In the genomic region with DNA sequence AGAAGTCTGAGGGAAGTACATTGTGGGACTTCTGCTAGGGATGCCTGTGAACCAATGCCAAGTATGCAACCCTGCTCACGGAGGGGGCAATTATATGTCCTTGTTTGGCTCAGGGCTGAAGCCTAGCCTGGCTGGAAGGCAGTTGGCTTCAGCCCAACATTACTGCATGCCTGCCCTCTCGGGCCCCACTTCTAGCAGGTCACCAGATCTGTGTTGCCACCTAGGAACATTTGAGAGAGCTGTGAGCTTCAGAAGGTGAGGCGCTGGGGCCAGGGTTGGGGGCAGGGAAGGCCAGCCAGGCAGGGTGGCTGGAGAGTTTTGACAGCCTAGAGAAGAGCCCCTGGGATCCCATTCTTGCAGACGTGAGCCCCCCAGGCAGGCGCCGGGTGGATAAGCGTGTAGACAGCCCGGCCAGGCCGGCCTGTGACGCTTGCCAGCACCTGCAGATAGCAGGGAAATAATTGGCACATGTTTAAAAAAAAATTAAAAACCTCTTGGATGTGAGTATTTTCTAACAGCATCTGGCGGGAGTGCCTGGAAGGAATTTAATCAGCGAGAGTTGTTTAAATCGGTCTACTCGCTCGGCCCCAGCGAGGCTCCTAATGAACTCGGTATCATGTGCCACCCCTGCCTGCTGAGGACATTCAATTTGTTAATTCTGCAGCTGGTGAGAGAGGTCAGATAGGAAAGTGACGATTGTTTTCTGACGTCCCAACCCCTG, we compare ENCODE assay signal across 9 mouse cellular contexts.
DNase-seq lines count a peak whose midpoint lies in the region; ATAC-seq lines count a peak whose summit lies in the region.
"Had no signal": no experiment of that assay in that cellular context is flagged by ENCODE, and none has a peak within 500 bp of the region (broad histone marks: within the 10 kb centered on the region; RNA-seq: fewer than 3 reads in every experiment).

No protein-coding gene starts in this region.

- no peaks in the 10 kb centered on the region; the same call in 1 of the 2 replicates for H3K27me3 ChIP-seq in forebrain, embryonic 16.5 days (replicated peaks; ENCODE audit: control insufficient read depth, insufficient read depth, low read length)
- no peaks in the 10 kb centered on the region for H3K27me3 ChIP-seq in hindbrain, embryonic 15.5 days
- no peaks in the 10 kb centered on the region for H3K27me3 ChIP-seq in liver, embryonic 13.5 days

- intact Hi-C loops in gastrocnemius, postnatal 36 days (cut with DNase I) = no loop called here

- peak; percentile 10 for DNase-seq in kidney, adult 11 months
- no peak for DNase-seq in kidney, adult 18-20 months
- DNase-seq in liver, embryonic 13.5 days = no peak
- peak; percentile 34 for DNase-seq in ovary, postnatal 36 days (ENCODE audit: low spot score)
- no peak for DNase-seq in gastrocnemius, postnatal 36 days
- DNase-seq in frontal cortex, postnatal 25 days (ENCODE audit: low spot score in 2 of 2) = no peak

- peak overlapping the region; percentile 22 for H3K4me3 ChIP-seq in forebrain, embryonic 16.5 days (replicated peaks; ENCODE audit: low read length)
- no peak overlapping the region for H3K4me3 ChIP-seq in hindbrain, embryonic 15.5 days
- no peak overlapping the region for H3K4me3 ChIP-seq in liver, embryonic 13.5 days (replicated peaks)

- WGBS in forebrain, embryonic 16.5 days = under 1% methylated on average over 19 of the region's 19 CpGs
- 5% methylated on average over 19 of the region's 19 CpGs for WGBS in hindbrain, embryonic 15.5 days
- WGBS in liver, embryonic 13.5 days (ENCODE audit: insufficient replicate concordance) = 25% methylated on average over 19 of the region's 19 CpGs

- H3K4me2 ChIP-seq in forebrain, embryonic 16.5 days (ENCODE audit: low read length) = peak overlapping the region; percentile 47
- peak overlapping the region; percentile 54 for H3K4me2 ChIP-seq in hindbrain, embryonic 15.5 days
- 0 out of 2 replicates have a peak overlapping the region, but pooled peaks have one; percentile 10 for H3K4me2 ChIP-seq in liver, embryonic 13.5 days

- no peak overlapping the region for H3K27ac ChIP-seq in forebrain, embryonic 16.5 days (ENCODE audit: low read length)
- H3K27ac ChIP-seq in hindbrain, embryonic 15.5 days (replicated peaks) = peak overlapping the region; percentile 54; the same call in 1 of the 2 replicates
- no peak overlapping the region for H3K27ac ChIP-seq in liver, embryonic 13.5 days
- H3K27ac ChIP-seq: macrophage had no signal

- no peaks in the 10 kb centered on the region for H3K36me3 ChIP-seq in forebrain, embryonic 16.5 days (ENCODE audit: control insufficient read depth, insufficient read depth)
- H3K36me3 ChIP-seq in hindbrain, embryonic 15.5 days = no peaks in the 10 kb centered on the region
- H3K36me3 ChIP-seq in liver, embryonic 13.5 days = no peaks in the 10 kb centered on the region

- ATAC-seq in forebrain, embryonic 16.5 days = peak; percentile 81
- peak; percentile 74 for ATAC-seq in hindbrain, embryonic 15.5 days (ENCODE audit: low FRiP score, low read depth)
- ATAC-seq in liver, embryonic 13.5 days (ENCODE audit: low read depth) = no peak

- H3K4me1 ChIP-seq in forebrain, embryonic 16.5 days (replicated peaks; ENCODE audit: control insufficient read depth, insufficient read depth, low read length) = peaks cover 12% of the 10 kb centered on the region
- H3K4me1 ChIP-seq in hindbrain, embryonic 15.5 days (replicated peaks) = peaks cover 16% of the 10 kb centered on the region
- H3K4me1 ChIP-seq in liver, embryonic 13.5 days (replicated peaks) = no peaks in the 10 kb centered on the region

- peak overlapping the region; percentile 32 for H3K9ac ChIP-seq in forebrain, embryonic 16.5 days (replicated peaks; ENCODE audit: low read depth, low read length)
- H3K9ac ChIP-seq in hindbrain, embryonic 15.5 days = 0 out of 2 replicates have a peak overlapping the region, but pooled peaks have one; percentile 8
- H3K9ac ChIP-seq in liver, embryonic 13.5 days = no peak overlapping the region

- H3K9me3 ChIP-seq in forebrain, embryonic 16.5 days (ENCODE audit: control insufficient read depth, low read length) = no peaks in the 10 kb centered on the region
- H3K9me3 ChIP-seq in hindbrain, embryonic 15.5 days = no peaks in the 10 kb centered on the region
- no peaks in the 10 kb centered on the region for H3K9me3 ChIP-seq in liver, embryonic 13.5 days (replicated peaks)

Comparison
In these comparisons a context has a peak if more than half of its experiments do, and no peak if none do; other contexts are left out.
1. DNase-seq: peak in kidney, adult 11 months (single experiment) and ovary, postnatal 36 days (single experiment); none in kidney, adult 18-20 months (single experiment), liver, embryonic 13.5 days (single experiment), gastrocnemius, postnatal 36 days (0 of 2) and frontal cortex, postnatal 25 days (0 of 2).
2. Peak in every context shown above with its lines, with median percentiles within 50 percentile points of each other: H3K4me2 ChIP-seq.